Mouse (Mus musculus): ENCODE measurements at regions not wholly inside any gene's neighbourhood (a gene's known extent, or its start where the extent isn't known, plus 50 kb on each side); places are given as distances from the start of the nearest gene placed in this dataset.

- no peak for TF ChIP-seq POLR2A (IDR thresholded peaks at IDR 0.05; ENCODE audit: extremely low read depth, insufficient read depth, low read length)
- TF ChIP-seq CTCF (IDR thresholded peaks at IDR 0.05; ENCODE audit: low read depth, low read length) = no peak; the same call in 1 of the 2 replicates
Observed at GRCm38 (mm10) chr16:29734324-29734723, 155.2 kb downstream of the Opa1 start.
